Mouse (Mus musculus): ENCODE measurements around the gene Cfi. TPM values are rescaled to one million over a fixed set of nuclear protein-coding genes. Genes with fewer than 3 reads are reported as not detected.

Cfi gene
- total RNA-seq (2023) = not detected in 4 replicates

GRCm38 (mm10) chr3:129835388-129835934 lies at the start of gene Cfi:
Gene Cfi, plus strand, starts transcription at chr3:129835884.

GRCm38 (mm10) chr3:129803765-129804164 lies 31.9 kb upstream of the Cfi start, which contains the start of gene Lrit3:
Gene Lrit3, minus strand, starts transcription at chr3:129804030.

GRCm38 (mm10) chr3:129822206-129822775 lies 13.4 kb upstream of the Cfi start, which contains the start of gene Rrh:
Gene Rrh, minus strand, starts transcription at chr3:129822587.

GRCm38 (mm10) chr3:129831035-129831568 lies 4.6 kb upstream of the Cfi start, which contains the start of gene Gar1:
Gene Gar1, minus strand, starts transcription at chr3:129831396.

GRCm38 (mm10) chr3:129878405-129879021 lies 42.8 kb downstream of the Cfi start, which contains the start of gene Pla2g12a:
Gene Pla2g12a, plus strand, starts transcription at chr3:129878606.

GRCm38 (mm10) chr3:129901271-129901809 lies 65.7 kb downstream of the Cfi start, which contains the start of gene Casp6:
Gene Casp6, plus strand, starts transcription at chr3:129901425.

Other genes starting within 250 kb of the Cfi start
- 3.4 to 6.0 TPM (median 5.3 TPM) in 4 replicates for gene Egf, start 80.6 kb upstream of the Cfi start, total RNA-seq (2023)
- gene Lrit3, start 31.9 kb upstream of the Cfi start, total RNA-seq (2023) = not detected in 4 replicates
- gene Rrh, start 13.3 kb upstream of the Cfi start, total RNA-seq (2023) = 3.1 to 4.5 TPM (median 3.8 TPM) in 4 replicates
- 60.8 to 72.6 TPM (median 66.1 TPM) in 4 replicates for gene Gar1, start 4.5 kb upstream of the Cfi start, total RNA-seq (2023)
- gene Pla2g12a, start 42.7 kb downstream of the Cfi start, total RNA-seq (2023) = 11.3 to 17.0 TPM (median 13.3 TPM) in 4 replicates
- 23.0 to 28.2 TPM (median 26.5 TPM) in 4 replicates for gene Casp6, start 65.5 kb downstream of the Cfi start, total RNA-seq (2023)
- gene Mcub, start 134.3 kb downstream of the Cfi start, total RNA-seq (2023) = not detected in 4 replicates
- gene Sec24b, start 225.7 kb downstream of the Cfi start, total RNA-seq (2023) = 107 to 125 TPM (median 115 TPM) in 4 replicates